Mouse (Mus musculus) CH12.LX (cell line): Measurements from ENCODE around the gene Klk14. TPM values are rescaled to one million over a fixed set of nuclear protein-coding genes. Genes with fewer than 3 reads are reported as not detected.
A peak's percentile ranks its signal among the peaks of the same experiment; 100 is the strongest.
"Not testable (repeated sequence)": the region's sequence is repeated elsewhere in the genome, so short reads cannot be mapped to it uniquely, and the experiment has no call there.

ENCODE experiments used
- DNase-seq: peaks from one replicate; pipeline ENCODE4 v3.0.0-alpha.2; 2013; ENCODE audit errors: extremely low read depth
- H3K27ac ChIP-seq: 2 replicates; pipeline ENCODE4 v1.5.1; 2012; ENCODE audit warnings: low read depth, mild to moderate bottlenecking, control low read depth, moderate library complexity; ENCODE audit not compliant: insufficient read depth
- H3K27me3 ChIP-seq: replicated peaks from 2 replicates; pipeline ENCODE3; 2012; ENCODE audit warnings: inconsistent platforms
- H3K36me3 ChIP-seq, 2 experiments: replicated peaks in 1 of 2; 2 replicates each; pipeline versions ENCODE3 to v1.6.1; 2012; ENCODE audit warnings: inconsistent platforms in 1 of 2, low read length in 1 of 2, mild to moderate bottlenecking in 1 of 2, mixed read lengths in 1 of 2, moderate library complexity in 1 of 2; ENCODE audit not compliant: control insufficient read depth in 1 of 2, insufficient read depth in 1 of 2
- H3K4me1 ChIP-seq, 2 experiments: 2 replicates each; pipeline ENCODE4 v1.6.1; 2012; ENCODE audit warnings: inconsistent platforms in 1 of 2, moderate library complexity in 1 of 2; ENCODE audit not compliant: insufficient read depth in 2 of 2, control insufficient read depth in 1 of 2
- H3K4me2 ChIP-seq: 2 replicates; pipeline ENCODE4 v1.6.1; 2012; ENCODE audit warnings: low read depth, mild to moderate bottlenecking, control low read depth; ENCODE audit not compliant: poor library complexity, insufficient read depth, severe bottlenecking
- H3K4me3 ChIP-seq, 3 experiments: fragments of 150-350 bp in 1 of 3; sonication (generic) in 1 of 3; replicated peaks in 1 of 3; 2 replicates each; pipeline versions ENCODE3 to v1.5.1; 2011 to 2012; ENCODE audit warnings: low read depth in 2 of 3, low read length in 2 of 3, mild to moderate bottlenecking in 2 of 3, moderate library complexity in 2 of 3, control low read depth in 1 of 3, improper control_type of control experiment in 1 of 3, inconsistent platforms in 1 of 3, mixed read lengths in 1 of 3; ENCODE audit not compliant: poor library complexity in 1 of 3
- H3K79me2 ChIP-seq: replicated peaks from 2 replicates; pipeline ENCODE4 v1.6.1; 2012; ENCODE audit warnings: mild to moderate bottlenecking, moderate library complexity; ENCODE audit not compliant: control insufficient read depth, poor library complexity, insufficient read depth, severe bottlenecking; ENCODE audit errors: extremely low read depth
- H3K9ac ChIP-seq: 2 replicates; pipeline ENCODE4 v1.6.1; 2012; ENCODE audit warnings: low read depth, mild to moderate bottlenecking, control low read depth, moderate library complexity; ENCODE audit not compliant: insufficient read depth
- H3K9me3 ChIP-seq: replicated peaks from 2 replicates; pipeline ENCODE3; 2012; ENCODE audit warnings: low read length, inconsistent platforms, mixed read lengths
- BHLHE40 ChIP-seq: IDR thresholded peaks from 2 replicates; pipeline ENCODE4 v1.6.1; 2011; ENCODE audit warnings: mild to moderate bottlenecking, low read depth, low read length, improper control_type of control experiment
- CHD1 ChIP-seq: IDR thresholded peaks from 2 replicates; pipeline ENCODE4 v1.6.1; 2012; ENCODE audit warnings: low read depth, low read length, improper control_type of control experiment, inconsistent platforms
- CTCF ChIP-seq, 2 experiments: IDR thresholded peaks in 1 of 2; conservative IDR thresholded peaks in 1 of 2; 2 replicates each; pipeline ENCODE4 v1.5.1; 2011 to 2012; ENCODE audit warnings: low read depth in 2 of 2, low read length in 2 of 2, improper control_type of control experiment in 1 of 2, inconsistent platforms in 1 of 2, mild to moderate bottlenecking in 1 of 2, moderate library complexity in 1 of 2
- ETS1 ChIP-seq: conservative IDR thresholded peaks from 2 replicates; pipeline ENCODE4 v1.6.1; 2012; ENCODE audit warnings: low read depth, mild to moderate bottlenecking, inconsistent platforms, low read length, improper control_type of control experiment, moderate library complexity
- GABPA ChIP-seq: IDR thresholded peaks from 2 replicates; pipeline ENCODE4 v1.6.1; 2012; ENCODE audit warnings: low read depth, low read length, improper control_type of control experiment, inconsistent platforms; ENCODE audit not compliant: insufficient replicate concordance
- JUN ChIP-seq: IDR thresholded peaks from 2 replicates; pipeline ENCODE4 v1.6.1; 2011; ENCODE audit warnings: low read depth, mild to moderate bottlenecking, low read length, improper control_type of control experiment, moderate library complexity; ENCODE audit not compliant: insufficient read depth
- MAZ ChIP-seq: IDR thresholded peaks from 2 replicates; pipeline ENCODE4 v1.6.1; 2012; ENCODE audit warnings: low read depth, mild to moderate bottlenecking, inconsistent platforms, low read length, improper control_type of control experiment, moderate library complexity
- MEF2A ChIP-seq: IDR thresholded peaks from 2 replicates; pipeline ENCODE4 v1.6.1; 2014; ENCODE audit warnings: low read depth, mild to moderate bottlenecking, inconsistent platforms, low read length, improper control_type of control experiment, borderline replicate concordance
- NELFE ChIP-seq: IDR thresholded peaks from 2 replicates; pipeline ENCODE4 v1.6.1; 2011; ENCODE audit warnings: low read depth, low read length, improper control_type of control experiment
- NRF1 ChIP-seq: IDR thresholded peaks from 2 replicates; pipeline ENCODE4 v1.6.1; 2014; ENCODE audit warnings: low read depth, mild to moderate bottlenecking, inconsistent platforms, low read length, improper control_type of control experiment, moderate library complexity
- POLR2AphosphoS2 ChIP-seq: IDR thresholded peaks from 2 replicates; pipeline ENCODE4 v1.6.1; 2011; ENCODE audit warnings: low read depth, low read length, improper control_type of control experiment
- RAD21 ChIP-seq: IDR thresholded peaks from 2 replicates; pipeline ENCODE4 v1.6.1; 2011; ENCODE audit warnings: low read depth, mild to moderate bottlenecking, low read length, improper control_type of control experiment, moderate library complexity
- SMC3 ChIP-seq: IDR thresholded peaks from 2 replicates; pipeline ENCODE4 v1.6.1; 2011; ENCODE audit warnings: low read depth, low read length, improper control_type of control experiment
- UBTF ChIP-seq: IDR thresholded peaks from 2 replicates; pipeline ENCODE4 v1.6.1; 2012; ENCODE audit warnings: low read depth, mild to moderate bottlenecking, inconsistent platforms, low read length, improper control_type of control experiment, moderate library complexity
- ZMIZ1 ChIP-seq: IDR thresholded peaks from 2 replicates; pipeline ENCODE4 v1.6.1; 2012; ENCODE audit warnings: low read depth, mild to moderate bottlenecking, inconsistent platforms, low read length, improper control_type of control experiment
- ZNF384 ChIP-seq: IDR thresholded peaks from 2 replicates; pipeline ENCODE4 v1.6.1; 2012; ENCODE audit warnings: low read depth, low read length, improper control_type of control experiment, inconsistent platforms
- dilution Hi-C: fragments of 300-500 bp; cut with MboI; formaldehyde crosslinking; loops from 2 replicates; pipeline ENCODE4 v1.14.3; 2020; ENCODE audit warnings: low sequenced_read_pairs; ENCODE audit not compliant: extremely low pct_unique_long_range_greater_than_20kb, extremely low pct_ligation_motif_present
- in situ Hi-C: fragments of 300-500 bp; cut with MboI; formaldehyde crosslinking; loops from 3 replicates; pipeline ENCODE4 v1.14.3; 2019; ENCODE audit warnings: low sequenced_read_pairs, low pct_ligation_motif_present, low pct_unique_long_range_greater_than_20kb, mixed read lengths
- polyA plus RNA-seq: library from polyadenylated mRNA; unstranded; fragments of >175 nt; gene quantifications from 2 replicates; pipeline ENCODE4 v1.2.1, GENCODE M21; 2012; ENCODE audit warnings: low read depth; ENCODE audit not compliant: insufficient read length
- total RNA-seq, 2 experiments: library from RNA; depleted of rRNA; stranded (reverse); fragments of 300-350 nt in 1 of 2; fragments of >200 nt in 1 of 2; gene quantifications; 2 replicates each; pipeline ENCODE4 v1.2.3; 2012 to 2014

The Klk14 gene
- total and polyA plus RNA-seq, 3 experiments: not detected

- H3K4me1 ChIP-seq, H3K4me3 ChIP-seq, H3K4me2 ChIP-seq, H3K27ac ChIP-seq, H3K9ac ChIP-seq, H3K79me2 ChIP-seq, DNase-seq, H3K36me3 ChIP-seq, H3K9me3 ChIP-seq, dilution Hi-C loops: not testable (repeated sequence)
- TF ChIP-seq RAD21: peak; percentile 18
- peak; percentile 23; the same call in 1 of the 2 replicates for TF ChIP-seq SMC3
- peak in 1 of 2 experiments; percentile 38; a peak in 2 of 4 replicates for TF ChIP-seq CTCF (conservative IDR thresholded peaks at IDR 0.05 in 1 of 2, IDR thresholded peaks at IDR 0.05 in 1 of 2; ENCODE audit: low read depth in 2 of 2, low read length in 2 of 2)
- in situ Hi-C loops: loop anchor here (5.0 to 10.0 kb wide), 2 partner anchors 100 to 212 kb away; partner anchors contain the start of gene Klk10
- peaks cover 30% of the 10 kb centered on the region for H3K27me3 ChIP-seq
Measured at GRCm38 (mm10) chr7:43682511-43682910, 7.7 kb upstream of the Klk14 start.

- dilution Hi-C loops: no loop called here
- Histone ChIP-seq H3K4me2 (peak overlapping the region; percentile 16; the same call in 1 of the 2 replicates), H3K9ac (no peak overlapping the region), H3K79me2 (no peaks in the 10 kb centered on the region), H3K27me3 (peaks cover 51% of the 10 kb centered on the region), H3K36me3 (no peaks in the 10 kb centered on the region), H3K27ac (no peak overlapping the region)
- no peak for DNase-seq
- TF ChIP-seq RAD21 (no peak), NELFE (no peak), MEF2A (no peak), NRF1 (no peak), POLR2AphosphoS2 (no peak), ZMIZ1 (no peak), GABPA (no peak), CHD1 (no peak), JUN (no peak), UBTF (no peak), ETS1 (no peak), ZNF384 (no peak), MAZ (no peak), BHLHE40 (no peak)
- TF ChIP-seq, all 38 proteins: peak for 0
- Histone ChIP-seq H3K4me1 (peaks cover 0 to 4% of the 10 kb centered on the region in 2 experiments; a peak in 1 of 4 replicates), H3K4me3 (no peak overlapping the region), H3K9me3 (no peaks in the 10 kb centered on the region)
- in situ Hi-C loops: loop anchor here (10.0 kb wide), 1 partner anchor 210 kb away; no protein-coding TSS in a partner anchor
Measured at GRCm38 (mm10) chr7:43685088-43685487, 5.1 kb upstream of the Klk14 start.
